Mouse (Mus musculus): ENCODE measurements at regions not wholly inside any gene's neighbourhood (a gene's known extent, or its start where the extent isn't known, plus 50 kb on each side); places are given as distances from the start of the nearest gene placed in this dataset.
"Not testable (repeated sequence)": the region's sequence is repeated elsewhere in the genome, so short reads cannot be mapped to it uniquely, and the experiment has no call there.

- H3K36me3 ChIP-seq (ENCODE audit: control insufficient read depth, insufficient read depth, low read length): no peaks in the 10 kb centered on the region
- no peaks in the 10 kb centered on the region for H3K4me1 ChIP-seq (ENCODE audit: control insufficient read depth, insufficient read depth, low read depth, low read length)
- H3K9me3 ChIP-seq (ENCODE audit: control insufficient read depth, low read length): no peaks in the 10 kb centered on the region
- no peak overlapping the region for H3K4me2 ChIP-seq (ENCODE audit: low read length)
- H3K27ac ChIP-seq (ENCODE audit: low read depth, low read length): no peak overlapping the region
- peak; percentile 42; the same call in 1 of the 2 replicates for ATAC-seq
- H3K4me3 ChIP-seq (ENCODE audit: low read length): no peak overlapping the region
- no peak overlapping the region for H3K9ac ChIP-seq (ENCODE audit: low read depth, low read length)
- H3K27me3 ChIP-seq (replicated peaks; ENCODE audit: control insufficient read depth, insufficient read depth, low read length): no peaks in the 10 kb centered on the region
- 89% methylated on average over 1 of the region's 1 CpGs for WGBS
Measured at GRCm38 (mm10) chr3:22681999-22682648, 605.7 kb downstream of the Tbl1xr1 start.

GRCm38 (mm10) chr3:22699317-22699716, 622.9 kb downstream of the Tbl1xr1 start:
- Histone ChIP-seq H3K4me2 (ENCODE audit: low read length) (no peak overlapping the region), H3K27ac (ENCODE audit: low read depth, low read length) (no peak overlapping the region), H3K36me3 (ENCODE audit: control insufficient read depth, insufficient read depth, low read length) (no peaks in the 10 kb centered on the region), H3K9ac (ENCODE audit: low read depth, low read length) (no peak overlapping the region), H3K4me1 (ENCODE audit: control insufficient read depth, insufficient read depth, low read depth, low read length) (no peaks in the 10 kb centered on the region), H3K9me3 (ENCODE audit: control insufficient read depth, low read length) (no peaks in the 10 kb centered on the region; the same call in 1 of the 2 replicates), H3K27me3 (replicated peaks; ENCODE audit: control insufficient read depth, insufficient read depth, low read length) (no peaks in the 10 kb centered on the region), H3K4me3 (ENCODE audit: low read length) (no peak overlapping the region)
- ATAC-seq: no peak

GRCm38 (mm10) chr3:22701486-22701885, 625.0 kb downstream of the Tbl1xr1 start:
- 86% methylated on average over 5 of the region's 5 CpGs for WGBS
- not testable (repeated sequence) for H3K4me3 ChIP-seq (ENCODE audit: low read length); H3K36me3 ChIP-seq (ENCODE audit: control insufficient read depth, insufficient read depth, low read length); H3K27me3 ChIP-seq (replicated peaks; ENCODE audit: control insufficient read depth, insufficient read depth, low read length); ATAC-seq; H3K9ac ChIP-seq (ENCODE audit: low read depth, low read length); H3K27ac ChIP-seq (ENCODE audit: low read depth, low read length); H3K4me2 ChIP-seq (ENCODE audit: low read length); H3K4me1 ChIP-seq (ENCODE audit: control insufficient read depth, insufficient read depth, low read depth, low read length); H3K9me3 ChIP-seq (ENCODE audit: control insufficient read depth, low read length)

GRCm38 (mm10) chr3:22705673-22706072, 629.2 kb downstream of the Tbl1xr1 start:
- Histone ChIP-seq H3K36me3 (ENCODE audit: control insufficient read depth, insufficient read depth, low read length) (no peaks in the 10 kb centered on the region), H3K9me3 (ENCODE audit: control insufficient read depth, low read length) (peaks cover 3% of the 10 kb centered on the region; the same call in 1 of the 2 replicates), H3K9ac (ENCODE audit: low read depth, low read length) (no peak overlapping the region), H3K4me1 (ENCODE audit: control insufficient read depth, insufficient read depth, low read depth, low read length) (no peaks in the 10 kb centered on the region), H3K4me2 (ENCODE audit: low read length) (no peak overlapping the region), H3K27me3 (replicated peaks; ENCODE audit: control insufficient read depth, insufficient read depth, low read length) (no peaks in the 10 kb centered on the region), H3K4me3 (ENCODE audit: low read length) (no peak overlapping the region), H3K27ac (ENCODE audit: low read depth, low read length) (no peak overlapping the region)
- no peak for ATAC-seq
- WGBS: 85% methylated on average over 9 of the region's 17 CpGs

- no peak overlapping the region for H3K27ac ChIP-seq (ENCODE audit: low read depth, low read length)
- no peaks in the 10 kb centered on the region for H3K4me1 ChIP-seq (ENCODE audit: control insufficient read depth, insufficient read depth, low read depth, low read length)
- peak; percentile 78 for ATAC-seq
- H3K9ac ChIP-seq (ENCODE audit: low read depth, low read length): no peak overlapping the region
- H3K27me3 ChIP-seq (replicated peaks; ENCODE audit: control insufficient read depth, insufficient read depth, low read length): no peaks in the 10 kb centered on the region
- H3K4me3 ChIP-seq (ENCODE audit: low read length): no peak overlapping the region
- H3K36me3 ChIP-seq (ENCODE audit: control insufficient read depth, insufficient read depth, low read length): no peaks in the 10 kb centered on the region
- no peak overlapping the region for H3K4me2 ChIP-seq (ENCODE audit: low read length)
- H3K9me3 ChIP-seq (ENCODE audit: control insufficient read depth, low read length): no peaks in the 10 kb centered on the region
Measured at GRCm38 (mm10) chr3:22745026-22745425, 668.6 kb downstream of the Tbl1xr1 start.

Data from hindbrain, embryonic 16.5 days (tissue).